Mouse (Mus musculus) brown adipose tissue, adult 24 weeks (tissue): ENCODE measurements around the gene Olfr548-ps1. TPM values are rescaled to one million over a fixed set of nuclear protein-coding genes. Genes with fewer than 3 reads are reported as not detected.
A peak's percentile ranks its signal among the peaks of the same experiment; 100 is the strongest.

Experiments
- H3K27ac ChIP-seq: fragments of 200-500 bp; replicated peaks from 2 replicates; pipeline ENCODE4 v1.5.1; 2012; ENCODE audit warnings: low read depth, mild to moderate bottlenecking, low read length
- H3K4me1 ChIP-seq: fragments of 200-500 bp; 2 replicates; pipeline ENCODE4 v1.6.1; 2012; ENCODE audit warnings: low read length, mixed read lengths; ENCODE audit not compliant: control insufficient read depth, insufficient read depth, insufficient read length
- H3K4me3 ChIP-seq: fragments of 200-500 bp; 2 replicates; pipeline ENCODE4 v1.5.1; 2012; ENCODE audit warnings: low read depth, mild to moderate bottlenecking, low read length, moderate library complexity; ENCODE audit not compliant: insufficient read depth
- polyA plus RNA-seq: library from polyadenylated mRNA; stranded (reverse); fragments of >200 nt; gene quantifications from 2 replicates; pipeline ENCODE4 v1.2.4, GENCODE M21; 2012; ENCODE audit not compliant: missing spikeins, insufficient read depth, insufficient read length

The Olfr548-ps1 gene
- polyA plus RNA-seq, 1 experiment: not detected

- H3K27ac ChIP-seq: no peak within 1 kb of the TSS
- H3K4me3 ChIP-seq: no peak within 1 kb of the TSS
- no peaks in the 10 kb centered on the region for H3K4me1 ChIP-seq
These were observed 8.9 kb downstream of the Olfr548-ps1 start, which contains the start of gene Olfr549 for GRCm38 (mm10) chr7:102549570-102549969. TSS of gene Olfr549 (plus strand) at chr7:102549870.

- Histone ChIP-seq H3K4me1 (no peaks in the 10 kb centered on the region), H3K27ac (no peak overlapping the region), H3K4me3 (no peak overlapping the region)
These were observed 12.6 kb downstream of the Olfr548-ps1 start for GRCm38 (mm10) chr7:102553279-102553678.

- Histone ChIP-seq H3K4me1 (peaks cover 2% of the 10 kb centered on the region; the same call in 1 of the 2 replicates), H3K27ac (peak within 1 kb of the TSS; percentile 40; the same call in 1 of the 2 replicates), H3K4me3 (peak within 1 kb of the TSS; percentile 81)
These were observed 24.6 kb downstream of the Olfr548-ps1 start, which contains the start of gene Trim21 for GRCm38 (mm10) chr7:102564999-102565997. TSS of gene Trim21 (minus strand) at chr7:102565486.

- H3K4me1 ChIP-seq: peaks cover 2% of the 10 kb centered on the region; the same call in 1 of the 2 replicates
These were observed 25.5 kb downstream of the Olfr548-ps1 start for GRCm38 (mm10) chr7:102566219-102566618.

GRCm38 (mm10) chr7:102571142-102571541, 30.4 kb downstream of the Olfr548-ps1 start, which contains the start of gene Olfr550:
TSS of gene Olfr550 (plus strand) at chr7:102571442.
- no peaks in the 10 kb centered on the region for H3K4me1 ChIP-seq
- no peak within 1 kb of the TSS for H3K27ac ChIP-seq
- H3K4me3 ChIP-seq: 0 out of 2 replicates have a peak within 1 kb of the TSS, but pooled peaks have one; percentile 9

More at GRCm38 (mm10) chr7:102566219-102566618, 25.5 kb downstream of the Olfr548-ps1 start:
- Histone ChIP-seq H3K4me3 (no peak overlapping the region), H3K27ac (no peak overlapping the region)

GRCm38 (mm10) chr7:102573174-102573830, 32.6 kb downstream of the Olfr548-ps1 start:
- no peak overlapping the region for H3K27ac ChIP-seq
- H3K4me1 ChIP-seq: no peaks in the 10 kb centered on the region
- no peak overlapping the region for H3K4me3 ChIP-seq

- H3K27ac ChIP-seq: no peak overlapping the region
- H3K4me1 ChIP-seq: no peaks in the 10 kb centered on the region
- H3K4me3 ChIP-seq: no peak overlapping the region
These were observed 35.3 kb downstream of the Olfr548-ps1 start for GRCm38 (mm10) chr7:102575998-102576397.

- no peak within 1 kb of the TSS for H3K27ac ChIP-seq
- H3K4me1 ChIP-seq: no peaks in the 10 kb centered on the region
- no peak within 1 kb of the TSS for H3K4me3 ChIP-seq
These were observed 51.1 kb downstream of the Olfr548-ps1 start, which contains the start of gene Olfr551 for GRCm38 (mm10) chr7:102591786-102592185. TSS of gene Olfr551 (minus strand) at chr7:102591886.

Other genes with a start within 250 kb of the Olfr548-ps1 start
- gene Rrm1, start 99.2 kb upstream of the Olfr548-ps1 start, polyA plus RNA-seq: 19.5 and 26.1 TPM in 2 replicates
- not detected in 2 replicates for gene Olfr543, start 59.2 kb upstream of the Olfr548-ps1 start, polyA plus RNA-seq
- gene Olfr544, start 52.6 kb upstream of the Olfr548-ps1 start, polyA plus RNA-seq: not detected in 2 replicates
- not detected in 2 replicates for gene Olfr545, start 41.3 kb upstream of the Olfr548-ps1 start, polyA plus RNA-seq
- gene Olfr547, start 6.1 kb upstream of the Olfr548-ps1 start, polyA plus RNA-seq: not detected in 2 replicates
- gene Olfr549, start 9.0 kb downstream of the Olfr548-ps1 start, polyA plus RNA-seq: not detected in 2 replicates
- gene Trim21, start 24.6 kb downstream of the Olfr548-ps1 start, polyA plus RNA-seq: 3.1 and 4.2 TPM in 2 replicates
- not detected in 2 replicates for gene Olfr550, start 30.5 kb downstream of the Olfr548-ps1 start, polyA plus RNA-seq
- not detected in 2 replicates for gene Olfr551, start 51.0 kb downstream of the Olfr548-ps1 start, polyA plus RNA-seq
- not detected in 2 replicates for gene Olfr552, start 56.9 kb downstream of the Olfr548-ps1 start, polyA plus RNA-seq
- not detected in 2 replicates for gene Olfr553, start 77.3 kb downstream of the Olfr548-ps1 start, polyA plus RNA-seq
- gene Olfr554, start 97.5 kb downstream of the Olfr548-ps1 start, polyA plus RNA-seq: not detected in 2 replicates
- not detected in 2 replicates for gene Olfr555, start 117.9 kb downstream of the Olfr548-ps1 start, polyA plus RNA-seq
- gene Olfr556, start 124.0 kb downstream of the Olfr548-ps1 start, polyA plus RNA-seq: not detected in 2 replicates
- 6.3 and 7.5 TPM in 2 replicates for gene Trim68, start 146.4 kb downstream of the Olfr548-ps1 start, polyA plus RNA-seq
- not detected in 2 replicates for gene Olfr557, start 155.0 kb downstream of the Olfr548-ps1 start, polyA plus RNA-seq
- gene Olfr558, start 161.3 kb downstream of the Olfr548-ps1 start, polyA plus RNA-seq: 1.3 and 2.3 TPM in 2 replicates
- gene Olfr33, start 178.2 kb downstream of the Olfr548-ps1 start, polyA plus RNA-seq: not detected in 2 replicates
- gene Olfr559, start 186.6 kb downstream of the Olfr548-ps1 start, polyA plus RNA-seq: not detected in 2 replicates
- not detected in 2 replicates for gene Olfr560, start 218.5 kb downstream of the Olfr548-ps1 start, polyA plus RNA-seq
- gene Olfr78, start 218.6 kb downstream of the Olfr548-ps1 start, polyA plus RNA-seq: 1.3 TPM in 1 of 2 replicates, not detected in the other
- not detected in 2 replicates for gene Olfr561, start 230.3 kb downstream of the Olfr548-ps1 start, polyA plus RNA-seq